Mouse (Mus musculus): ENCODE measurements around the gene Eif2ak3.
"Not testable (repeated sequence)": the region's sequence is repeated elsewhere in the genome, so short reads cannot be mapped to it uniquely, and the experiment has no call there.

The Eif2ak3 gene

GRCm38 (mm10) chr6:70844002-70844804 is at the start of gene Eif2ak3:
Gene Eif2ak3, plus strand, starts transcription at chr6:70844515.
- peak; percentile 100 for DNase-seq

GRCm38 (mm10) chr6:70796940-70797339 is 47.4 kb upstream of the Eif2ak3 start:
- no peak for DNase-seq

GRCm38 (mm10) chr6:70797581-70798251 is 46.6 kb upstream of the Eif2ak3 start:
- DNase-seq: peak; percentile 32

GRCm38 (mm10) chr6:70804632-70805031 is 39.7 kb upstream of the Eif2ak3 start:
- no peak for DNase-seq

GRCm38 (mm10) chr6:70805267-70805666 is 39.0 kb upstream of the Eif2ak3 start:
- DNase-seq: peak; percentile 51

GRCm38 (mm10) chr6:70805820-70806513 is 38.3 kb upstream of the Eif2ak3 start:
- peak; percentile 48 for DNase-seq

- no peak for DNase-seq
Measured at GRCm38 (mm10) chr6:70806514-70806912, 37.8 kb upstream of the Eif2ak3 start.

GRCm38 (mm10) chr6:70810524-70810923 is 33.8 kb upstream of the Eif2ak3 start:
- DNase-seq: no peak

- DNase-seq: peak; percentile 55
Measured at GRCm38 (mm10) chr6:70811557-70812525, 32.5 kb upstream of the Eif2ak3 start.

GRCm38 (mm10) chr6:70812526-70812895 is 31.8 kb upstream of the Eif2ak3 start:
- DNase-seq: no peak

GRCm38 (mm10) chr6:70813921-70814628 is 30.2 kb upstream of the Eif2ak3 start:
- no peak for DNase-seq

GRCm38 (mm10) chr6:70814629-70814950 is 29.7 kb upstream of the Eif2ak3 start:
- no peak for DNase-seq

GRCm38 (mm10) chr6:70815471-70815870 is 28.8 kb upstream of the Eif2ak3 start:
- DNase-seq: no peak

GRCm38 (mm10) chr6:70821566-70821965 is 22.7 kb upstream of the Eif2ak3 start:
- no peak for DNase-seq

GRCm38 (mm10) chr6:70822386-70822910 is 21.9 kb upstream of the Eif2ak3 start:
- DNase-seq: no peak

GRCm38 (mm10) chr6:70823277-70823676 is 21.0 kb upstream of the Eif2ak3 start:
- DNase-seq: not testable (repeated sequence)

- DNase-seq: peak; percentile 78
Measured at GRCm38 (mm10) chr6:70824085-70824986, 20.0 kb upstream of the Eif2ak3 start.

GRCm38 (mm10) chr6:70824987-70825337 is 19.4 kb upstream of the Eif2ak3 start:
- DNase-seq: no peak

- no peak for DNase-seq
Measured at GRCm38 (mm10) chr6:70829451-70829850, 14.9 kb upstream of the Eif2ak3 start.

- no peak for DNase-seq
Measured at GRCm38 (mm10) chr6:70830552-70830951, 13.8 kb upstream of the Eif2ak3 start.
